Mouse (Mus musculus) gastrocnemius, adult 2 months (tissue): ENCODE results near the gene Tnfrsf9. TPM values are rescaled to one million over a fixed set of nuclear protein-coding genes. Genes with fewer than 3 reads are reported as not detected.
"Not testable (repeated sequence)": the region's sequence is repeated elsewhere in the genome, so short reads cannot be mapped to it uniquely, and the experiment has no call there.

Experiments used
- DNase-seq: peaks from one replicate; pipeline ENCODE4 v3.0.0; 2022
- H3K27ac ChIP-seq: fragments of 200-600 bp; 2 replicates; pipeline ENCODE4 v1.8.1; 2022; ENCODE audit warnings: mild to moderate bottlenecking
- H3K4me3 ChIP-seq: fragments of 200-600 bp; 2 replicates; pipeline ENCODE4 v1.8.1; 2022; ENCODE audit warnings: mild to moderate bottlenecking, moderate library complexity
- CTCF ChIP-seq: fragments of 200-600 bp; IDR thresholded peaks from 2 replicates; pipeline ENCODE4 v1.8.1; 2022; ENCODE audit warnings: antibody characterized with exemption, mild to moderate bottlenecking, moderate library complexity
- intact Hi-C: fragments of 180-260 bp; cut with DNase I; formaldehyde crosslinking; loops from one replicate; pipeline ENCODE4 v1.15.1; 2025
- long read RNA-seq, 2 experiments: library from polyadenylated mRNA; stranded (forward); transcript quantifications; one replicate each; pipeline ENCODE4 v2.0.0; 2021
- total RNA-seq, 2 experiments: library from RNA; stranded (reverse); gene quantifications; 2 replicates each; pipeline ENCODE4 v1.2.3; 2021

The Tnfrsf9 gene
- total RNA-seq: under 1 TPM in 1 of 2 experiments, not detected in 1; 0.20 TPM
- long read RNA-seq, experiment 1: 0 reads
- long read RNA-seq, experiment 2, partial matches to known transcripts: 0 of 1 reads
- long read RNA-seq, experiment 2, other reads (novel, unspliced or antisense): 1 of 1 reads

DNA sequence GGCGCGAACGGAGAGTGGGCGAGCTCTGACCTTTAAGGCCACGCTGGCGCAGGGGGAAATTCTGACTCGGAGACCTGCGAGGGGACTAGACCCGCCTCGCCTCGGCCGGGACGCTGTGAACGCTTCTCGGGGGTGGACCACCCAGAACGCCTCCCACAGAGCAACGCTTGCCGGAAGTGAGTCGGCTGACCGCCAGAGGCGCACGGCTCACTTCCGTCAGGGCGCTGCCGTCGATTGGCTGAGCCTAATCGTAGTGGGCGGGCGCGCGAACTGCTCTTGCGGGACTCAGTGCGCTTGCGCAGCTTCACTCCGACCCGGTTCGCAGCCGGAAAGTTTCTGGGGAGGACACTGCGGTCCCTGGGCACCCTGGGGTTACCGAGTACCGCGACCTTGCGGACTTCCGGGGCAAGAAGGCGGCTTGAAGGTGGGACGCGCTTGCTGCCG lies at the start of gene Tnfrsf9, which contains the start of gene Park7:
Gene Tnfrsf9, plus strand, starts transcription at position 273 of the 444 bp plus-strand sequence.
Gene Park7, minus strand, starts transcription at position 148 of the 444 bp plus-strand sequence.
- peak within 1 kb of the TSS; percentile 98 for H3K27ac ChIP-seq
- H3K4me3 ChIP-seq: peak within 1 kb of the TSS; percentile 97
- intact Hi-C loops: no loop called here
- DNase-seq: peak; percentile 99
- TF ChIP-seq CTCF: peak; percentile 49

DNA sequence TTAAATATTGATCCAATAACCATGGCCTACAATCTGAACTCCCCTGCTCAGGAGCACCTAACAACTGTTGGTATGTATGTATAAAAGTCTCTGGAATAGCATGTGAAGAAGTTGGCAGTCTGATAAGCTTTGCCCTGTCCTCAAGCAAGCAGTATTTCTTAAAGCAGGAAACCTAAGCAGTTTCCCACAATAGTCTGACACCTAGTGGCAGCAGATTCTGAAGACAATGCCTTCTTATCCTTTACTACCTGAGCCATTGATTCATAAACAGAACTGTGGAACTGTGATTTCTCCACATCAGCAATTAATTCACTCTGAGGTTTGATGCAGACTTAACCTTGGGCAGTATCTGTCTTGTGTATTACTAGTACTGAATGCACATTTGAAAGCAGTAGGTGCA lies 49.0 kb upstream of the Tnfrsf9 start:
- intact Hi-C loops: no loop called here
- Histone ChIP-seq H3K27ac (peak overlapping the region; percentile 48), H3K4me3 (no peak overlapping the region)
- TF ChIP-seq CTCF: peak; percentile 56
- no peak for DNase-seq

DNA sequence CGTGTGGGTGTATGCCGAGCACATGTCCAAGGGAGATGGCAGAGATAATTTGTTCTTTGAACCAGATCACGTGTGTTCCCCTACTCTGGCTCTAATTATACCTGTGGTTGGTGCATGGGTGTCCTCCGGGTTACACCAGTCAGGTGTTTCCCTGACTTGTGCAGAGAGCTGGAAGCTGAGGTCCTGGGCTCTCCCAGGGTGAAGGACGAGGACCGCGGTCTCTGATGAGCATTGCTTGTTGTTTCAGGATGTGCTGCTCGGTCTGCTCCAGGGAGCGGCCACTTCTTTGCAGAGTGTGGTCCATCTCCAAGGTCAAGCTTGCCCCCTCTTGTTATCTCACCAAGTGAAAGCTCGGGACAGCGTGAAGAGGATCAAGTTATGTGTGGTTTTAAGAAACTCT lies 48.3 kb upstream of the Tnfrsf9 start:
- DNase-seq: no peak
- intact Hi-C loops: no loop called here
- Histone ChIP-seq H3K27ac (no peak overlapping the region), H3K4me3 (no peak overlapping the region)
- no peak for TF ChIP-seq CTCF

DNA sequence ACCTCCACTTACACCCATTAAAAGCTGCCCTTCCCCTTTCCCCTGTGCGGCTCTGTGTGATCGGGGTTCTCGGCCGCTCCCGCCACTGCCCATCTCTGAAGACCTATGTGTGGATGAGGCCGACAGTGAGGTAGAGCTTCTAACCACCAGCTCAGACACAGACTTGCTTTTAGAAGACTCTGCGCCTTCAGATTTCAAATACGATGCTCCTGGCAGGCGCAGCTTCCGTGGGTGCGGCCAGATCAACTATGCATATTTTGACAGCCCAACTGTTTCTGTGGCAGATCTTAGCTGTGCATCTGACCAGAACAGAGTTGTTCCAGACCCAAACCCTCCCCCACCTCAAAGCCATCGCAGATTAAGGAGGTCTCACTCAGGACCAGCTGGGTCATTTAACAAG lies 47.9 kb upstream of the Tnfrsf9 start:
- H3K4me3 ChIP-seq: no peak overlapping the region
- no peak overlapping the region for H3K27ac ChIP-seq
- TF ChIP-seq CTCF: no peak
- DNase-seq: no peak
- intact Hi-C loops: no loop called here

DNA sequence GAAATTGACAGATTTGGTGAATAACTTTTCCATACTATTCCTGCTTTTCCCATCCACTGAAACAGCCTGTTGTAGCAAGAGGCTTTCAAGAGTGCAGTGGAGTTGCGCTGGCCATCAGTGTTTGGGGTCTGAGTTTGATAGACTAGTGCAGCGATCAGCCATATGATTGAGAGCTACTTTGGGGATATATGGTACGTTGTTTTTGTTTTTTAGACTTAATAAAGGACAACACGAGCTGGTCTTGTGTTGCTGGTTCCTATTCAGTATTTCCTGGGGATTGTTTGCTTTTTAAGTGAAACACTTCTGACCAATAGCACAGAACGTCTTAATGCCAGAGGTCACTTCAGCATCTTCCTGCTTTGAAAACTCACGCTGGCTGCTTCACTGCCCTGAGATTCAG lies 46.2 kb upstream of the Tnfrsf9 start:
- no peak for TF ChIP-seq CTCF
- intact Hi-C loops: no loop called here
- no peak overlapping the region for H3K4me3 ChIP-seq
- no peak for DNase-seq
- H3K27ac ChIP-seq: peak overlapping the region; percentile 91

DNA sequence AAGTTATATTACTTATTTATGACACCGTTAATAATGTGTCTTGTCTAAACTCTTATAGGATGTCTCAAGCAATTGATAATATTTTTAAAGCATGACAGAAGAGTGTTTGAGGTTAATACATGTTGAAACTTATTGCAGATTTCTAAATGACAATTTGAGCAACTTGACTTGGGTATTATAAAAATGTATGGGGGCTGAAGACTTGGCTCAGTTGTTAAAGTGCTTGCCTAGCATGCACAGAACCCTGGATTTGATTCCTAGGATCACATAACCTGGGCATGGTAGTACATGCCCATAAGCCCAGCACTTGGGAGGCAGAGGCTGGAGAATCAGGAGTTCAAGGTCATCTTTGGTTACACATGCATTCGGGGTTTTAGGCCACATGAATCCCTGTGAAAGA lies 45.5 kb upstream of the Tnfrsf9 start:
- intact Hi-C loops: no loop called here
- no peak for DNase-seq
- Histone ChIP-seq H3K4me3 (no peak overlapping the region), H3K27ac (peak overlapping the region; percentile 91)
- no peak for TF ChIP-seq CTCF

DNA sequence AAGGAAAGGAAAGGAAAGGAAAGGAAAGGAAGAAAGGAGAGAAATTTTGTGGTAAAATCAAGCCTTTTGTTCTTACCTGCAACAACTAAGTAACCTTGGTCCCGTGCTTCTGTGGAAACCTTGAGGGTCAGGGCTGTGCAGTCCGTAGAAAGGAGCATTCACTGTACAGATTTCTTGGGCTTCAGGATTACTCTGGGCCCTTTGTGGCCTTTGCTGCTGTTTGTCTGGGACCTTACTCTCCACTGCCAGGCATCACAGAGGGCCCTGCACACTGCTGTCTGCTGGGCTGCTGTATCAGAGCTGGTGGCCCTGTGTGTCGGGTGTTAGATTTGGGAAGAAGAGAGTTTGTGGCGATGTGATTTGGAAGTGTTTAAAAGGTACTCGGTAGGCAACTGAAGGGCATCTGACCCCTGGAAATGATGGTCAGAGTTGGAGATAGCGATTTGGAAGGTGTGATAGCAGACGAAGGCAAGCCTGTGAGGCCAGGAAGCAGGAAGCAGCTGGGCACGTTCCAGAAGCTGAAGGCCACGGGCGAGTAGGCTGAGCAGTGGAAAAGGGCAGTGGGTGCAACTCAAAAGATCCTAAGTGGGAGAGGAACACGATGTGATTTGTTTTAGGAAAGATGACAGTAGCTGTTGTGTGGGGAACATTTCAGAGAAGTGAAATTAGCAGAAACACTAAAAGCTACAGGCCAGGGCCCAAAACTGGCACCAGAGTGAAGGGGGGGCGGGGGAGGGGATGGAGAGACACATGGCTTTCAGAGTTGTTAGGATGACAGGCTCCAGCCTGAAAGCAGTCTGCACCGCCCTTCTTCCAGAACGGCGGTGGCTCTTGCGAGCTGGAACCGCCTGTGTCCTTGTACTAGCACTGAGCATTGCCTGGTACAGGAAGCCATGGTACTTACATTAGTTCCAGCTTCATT lies 44.8 kb upstream of the Tnfrsf9 start:
- Histone ChIP-seq H3K27ac (peak overlapping the region; percentile 91), H3K4me3 (peak overlapping the region; percentile 71)
- TF ChIP-seq CTCF: no peak
- intact Hi-C loops: no loop called here
- peak; percentile 42 for DNase-seq

DNA sequence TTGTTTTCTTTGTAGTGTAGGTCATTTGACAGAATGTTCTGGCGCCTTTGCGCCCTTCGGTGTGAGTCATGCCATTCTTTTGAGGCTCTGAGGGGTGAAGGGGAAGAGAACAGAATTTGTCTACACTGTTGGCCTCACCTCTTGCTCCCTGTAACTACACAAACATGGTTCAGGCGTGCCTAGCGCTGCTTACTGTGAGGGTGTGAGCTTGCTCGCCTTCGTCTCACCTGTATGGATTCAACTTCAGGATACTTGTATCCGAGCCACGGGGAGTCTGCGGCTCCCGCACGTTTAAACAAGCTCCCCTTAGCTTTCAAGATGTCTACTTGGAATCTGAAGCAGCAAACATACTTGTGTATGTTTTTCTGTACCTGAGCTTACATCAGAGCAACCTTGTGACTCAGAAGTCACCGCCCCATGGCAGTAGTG lies 43.4 kb upstream of the Tnfrsf9 start:
- no peak for DNase-seq
- no peak for TF ChIP-seq CTCF
- Histone ChIP-seq H3K27ac (peak overlapping the region; percentile 91), H3K4me3 (peak overlapping the region; percentile 71)
- intact Hi-C loops: no loop called here

DNA sequence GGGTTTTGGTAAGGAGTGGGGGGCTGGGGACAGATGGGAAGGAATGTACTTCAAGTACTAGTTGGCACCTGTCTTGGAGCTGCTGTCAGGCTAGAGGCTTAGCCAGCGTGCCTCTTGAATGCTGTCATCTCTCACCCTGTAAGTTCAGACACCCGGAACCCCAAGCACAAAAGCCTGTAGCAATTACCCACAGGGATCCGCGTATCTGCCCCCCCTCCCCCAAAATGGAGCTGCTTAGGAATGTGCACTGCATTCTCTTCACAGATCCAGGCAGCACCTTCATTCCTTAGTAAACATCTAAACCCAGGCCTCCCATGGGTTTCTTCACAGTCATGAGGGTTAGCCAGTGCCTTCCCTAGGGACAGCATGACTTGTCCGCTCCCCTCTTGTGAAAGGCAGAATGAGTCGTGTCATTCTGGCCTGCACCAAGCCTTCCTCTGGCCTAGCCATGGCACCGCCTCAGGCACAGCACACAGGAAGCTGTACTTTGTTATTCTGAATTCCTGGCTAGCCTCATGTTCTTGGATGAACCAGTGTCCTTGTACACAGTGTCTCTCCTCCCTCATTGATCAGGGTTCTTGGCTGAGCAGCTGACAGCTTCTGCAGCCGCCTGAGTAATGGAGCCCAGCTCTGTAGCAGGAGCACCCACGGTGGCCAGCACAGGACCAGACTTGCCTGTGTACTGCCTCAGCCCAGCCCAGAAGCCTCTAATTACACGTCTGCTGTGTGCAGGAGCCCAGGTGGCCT lies 42.8 kb upstream of the Tnfrsf9 start:
- intact Hi-C loops: no loop called here
- Histone ChIP-seq H3K4me3 (peak overlapping the region; percentile 71), H3K27ac (peak overlapping the region; percentile 91)
- peak; percentile 76 for DNase-seq
- TF ChIP-seq CTCF: no peak

DNA sequence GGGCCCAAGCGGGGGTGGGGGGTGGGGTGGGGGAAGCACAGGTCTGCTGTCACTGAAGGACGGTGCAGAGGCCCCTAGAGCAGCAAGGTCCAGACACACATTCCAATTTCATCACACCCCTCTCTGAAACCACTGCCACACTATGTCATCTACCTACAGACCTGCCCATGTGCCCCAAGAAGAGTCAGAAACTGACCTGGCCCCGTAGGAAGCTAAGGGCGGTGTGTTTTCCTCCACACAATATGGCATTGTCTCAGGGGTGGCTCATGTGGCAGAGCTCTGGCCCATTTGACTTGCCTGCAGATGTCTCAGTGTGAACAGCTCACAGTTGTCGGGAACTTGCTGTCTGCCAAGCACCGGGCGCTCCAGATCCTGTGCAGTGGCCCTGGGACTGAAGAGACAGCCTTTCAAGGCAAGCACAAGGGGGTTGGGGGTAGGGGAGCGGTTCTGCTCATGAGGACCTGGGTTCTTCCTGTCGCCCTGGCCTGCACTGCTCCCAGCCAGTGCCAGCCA lies 42.2 kb upstream of the Tnfrsf9 start:
- peak overlapping the region; percentile 91 for H3K27ac ChIP-seq
- TF ChIP-seq CTCF: no peak
- peak; percentile 80 for DNase-seq
- peak overlapping the region; percentile 71 for H3K4me3 ChIP-seq
- intact Hi-C loops: no loop called here

DNA sequence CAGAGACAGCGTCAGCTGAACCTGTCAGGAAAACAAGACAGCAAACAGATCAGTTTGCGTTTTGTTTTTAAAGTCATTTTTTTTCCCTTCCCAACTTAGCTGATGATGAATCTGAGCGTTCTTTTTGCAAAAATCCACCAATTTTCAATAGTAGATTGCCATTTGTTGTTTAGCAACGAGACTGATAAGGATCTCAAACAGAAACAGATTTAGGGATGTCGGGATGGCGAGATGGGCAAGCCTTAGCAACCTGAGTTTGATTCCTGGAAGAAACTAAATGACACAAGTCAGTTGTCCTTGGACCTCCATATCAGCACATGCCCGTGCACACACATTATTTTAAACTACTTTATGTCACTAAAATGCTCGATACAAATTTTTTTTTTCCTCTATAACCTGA lies 41.7 kb upstream of the Tnfrsf9 start:
- H3K27ac ChIP-seq: peak overlapping the region; percentile 91
- DNase-seq: no peak
- peak overlapping the region; percentile 71 for H3K4me3 ChIP-seq
- no peak for TF ChIP-seq CTCF
- intact Hi-C loops: no loop called here

DNA sequence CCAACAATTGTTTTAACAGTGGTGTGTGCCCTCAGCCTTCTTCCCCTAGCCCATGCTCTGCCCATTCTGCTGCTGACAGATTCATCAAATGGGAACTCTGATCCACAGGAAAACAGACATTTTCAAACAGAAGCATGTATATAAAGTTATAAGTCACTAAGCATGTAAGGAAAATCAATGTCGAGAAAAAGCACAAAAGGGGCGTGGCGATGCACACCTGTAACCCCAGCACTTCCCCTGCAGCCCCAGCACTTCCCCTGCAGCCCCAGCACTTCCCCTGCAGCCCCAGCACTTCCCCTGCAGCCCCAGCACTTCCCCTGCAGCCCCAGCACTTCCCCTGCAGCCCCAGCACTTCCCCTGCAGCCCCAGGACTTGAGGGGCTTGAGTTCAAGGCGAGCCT lies 39.9 kb upstream of the Tnfrsf9 start:
- H3K27ac ChIP-seq, intact Hi-C loops, DNase-seq, H3K4me3 ChIP-seq: not testable (repeated sequence)
